Mouse (Mus musculus): ENCODE measurements at regions not wholly inside any gene's neighbourhood (a gene's known extent, or its start where the extent isn't known, plus 50 kb on each side); places are given as distances from the start of the nearest gene placed in this dataset.

- no peak for DNase-seq (ENCODE audit: low spot score)
Measured at GRCm38 (mm10) chr4:56686141-56686540, 53.7 kb upstream of the Gm26657 start.

- DNase-seq (ENCODE audit: low spot score) = no peak
Measured at GRCm38 (mm10) chr4:56685696-56686095, 54.2 kb upstream of the Gm26657 start.

GRCm38 (mm10) chr4:56685123-56685522 is 54.7 kb upstream of the Gm26657 start:
- DNase-seq (ENCODE audit: low spot score) = peak; percentile 89

- DNase-seq (ENCODE audit: low spot score) = no peak
Measured at GRCm38 (mm10) chr4:56684031-56684430, 55.8 kb upstream of the Gm26657 start.

- DNase-seq (ENCODE audit: low spot score) = no peak
Measured at GRCm38 (mm10) chr4:56681121-56681520, 58.7 kb upstream of the Gm26657 start.

- no peak for DNase-seq (ENCODE audit: low spot score)
Measured at GRCm38 (mm10) chr4:56673868-56674267, 66.0 kb upstream of the Gm26657 start.

- DNase-seq (ENCODE audit: low spot score) = no peak
Measured at GRCm38 (mm10) chr4:56664921-56665320, 74.9 kb upstream of the Gm26657 start.

GRCm38 (mm10) chr4:56661816-56662215 is 78.1 kb upstream of the Gm26657 start:
- no peak for DNase-seq (ENCODE audit: low spot score)

GRCm38 (mm10) chr4:56657046-56657445 is 82.8 kb upstream of the Gm26657 start:
- no peak for DNase-seq (ENCODE audit: low spot score)

- peak; percentile 19 for DNase-seq (ENCODE audit: low spot score)
Measured at GRCm38 (mm10) chr4:56654327-56654726, 85.5 kb upstream of the Gm26657 start.

GRCm38 (mm10) chr4:56652819-56653218 is 87.1 kb upstream of the Gm26657 start:
- peak; percentile 46 for DNase-seq (ENCODE audit: low spot score)

GRCm38 (mm10) chr4:56649731-56650130 is 90.1 kb upstream of the Gm26657 start:
- DNase-seq (ENCODE audit: low spot score) = no peak

GRCm38 (mm10) chr4:56643999-56644962 is 95.6 kb upstream of the Gm26657 start:
- peak; percentile 53 for DNase-seq (ENCODE audit: low spot score)

- no peak for DNase-seq (ENCODE audit: low spot score)
Measured at GRCm38 (mm10) chr4:56643491-56643890, 96.4 kb upstream of the Gm26657 start.

GRCm38 (mm10) chr4:56639709-56640108 is 100.2 kb upstream of the Gm26657 start:
- no peak for DNase-seq (ENCODE audit: low spot score)

GRCm38 (mm10) chr4:56638704-56639478 is 101.0 kb upstream of the Gm26657 start:
- DNase-seq (ENCODE audit: low spot score) = peak; percentile 79

- DNase-seq (ENCODE audit: low spot score) = no peak
Measured at GRCm38 (mm10) chr4:56636265-56636664, 103.6 kb upstream of the Gm26657 start.

- no peak for DNase-seq (ENCODE audit: low spot score)
Measured at GRCm38 (mm10) chr4:56633528-56633927, 106.3 kb upstream of the Gm26657 start.

GRCm38 (mm10) chr4:56630251-56630650 is 109.6 kb upstream of the Gm26657 start:
- DNase-seq (ENCODE audit: low spot score) = no peak

GRCm38 (mm10) chr4:56627206-56627605 is 112.7 kb upstream of the Gm26657 start:
- no peak for DNase-seq (ENCODE audit: low spot score)

GRCm38 (mm10) chr4:56621782-56622181 is 118.1 kb upstream of the Gm26657 start:
- no peak for DNase-seq (ENCODE audit: low spot score)

- DNase-seq (ENCODE audit: low spot score) = no peak
Measured at GRCm38 (mm10) chr4:56621356-56621755, 118.5 kb upstream of the Gm26657 start.

- DNase-seq (ENCODE audit: low spot score) = no peak
Measured at GRCm38 (mm10) chr4:56620628-56621027, 119.2 kb upstream of the Gm26657 start.

Data from lung, postnatal 25 days (tissue).